Mouse (Mus musculus): Measurements from ENCODE around the gene Pex10. TPM values are rescaled to one million over a fixed set of nuclear protein-coding genes. Genes with fewer than 3 reads are reported as not detected.

Pex10 gene
- 5.6 and 7.7 TPM in 2 replicates for polyA plus RNA-seq (2014; fragmentation: Nextera tagmentation; extraction: Ambion mirVana)

GRCm38 (mm10) chr4:155066834-155067522, at the start of gene Pex10:
Pex10 (plus strand) TSS chr4:155067016.
- WGBS: under 1% methylated on average over 48 of the region's 48 CpGs
- Histone ChIP-seq H3K36me3 (ENCODE audit: control insufficient read depth, insufficient read depth, low read length) (peaks cover 40% of the 10 kb centered on the region), H3K27me3 (ENCODE audit: control insufficient read depth, insufficient read depth, low read length) (no peaks in the 10 kb centered on the region), H3K4me1 (ENCODE audit: control insufficient read depth in 2 of 2, insufficient read depth in 2 of 2, low read length in 2 of 2) (peaks cover 7 to 15% of the 10 kb centered on the region in 2 experiments; a peak in 3 of 4 replicates), H3K9me3 (ENCODE audit: control insufficient read depth, low read length) (no peaks in the 10 kb centered on the region), H3K27ac (replicated peaks in 1 of 2; ENCODE audit: control insufficient read depth in 1 of 2, insufficient read depth in 1 of 2, low read depth in 2 of 2, low read length in 2 of 2) (peak within 1 kb of the TSS; percentile 79 to 81), H3K4me3 (ENCODE audit: control insufficient read depth in 1 of 2, insufficient read depth in 1 of 2, low read depth in 1 of 2, low read length in 2 of 2) (peak within 1 kb of the TSS; percentile 76 to 92), H3K9ac (ENCODE audit: low read length) (peak within 1 kb of the TSS; percentile 90), H3K4me2 (ENCODE audit: low read length) (peak within 1 kb of the TSS; percentile 96)
- ATAC-seq (ENCODE audit: insufficient number of reproducible peaks, insufficient read depth, low FRiP score, low read depth): peak; percentile 93

- no peak overlapping the region for H3K27ac ChIP-seq (replicated peaks in 1 of 2; ENCODE audit: control insufficient read depth in 1 of 2, insufficient read depth in 1 of 2, low read depth in 2 of 2, low read length in 2 of 2)
- 60% methylated on average over 11 of the region's 11 CpGs for WGBS
- ATAC-seq (ENCODE audit: insufficient number of reproducible peaks, insufficient read depth, low FRiP score, low read depth): no peak
- H3K9ac ChIP-seq (ENCODE audit: low read length): no peak overlapping the region
- peaks cover 0 to 6% of the 10 kb centered on the region in 2 experiments; a peak in 2 of 4 replicates for H3K4me1 ChIP-seq (ENCODE audit: control insufficient read depth in 2 of 2, insufficient read depth in 2 of 2, low read length in 2 of 2)
- H3K9me3 ChIP-seq (ENCODE audit: control insufficient read depth, low read length): no peaks in the 10 kb centered on the region
- H3K4me2 ChIP-seq (ENCODE audit: low read length): no peak overlapping the region
- no peaks in the 10 kb centered on the region for H3K36me3 ChIP-seq (ENCODE audit: control insufficient read depth, insufficient read depth, low read length)
- no peak overlapping the region for H3K4me3 ChIP-seq (ENCODE audit: control insufficient read depth in 1 of 2, insufficient read depth in 1 of 2, low read depth in 1 of 2, low read length in 2 of 2)
- peaks cover 28% of the 10 kb centered on the region for H3K27me3 ChIP-seq (ENCODE audit: control insufficient read depth, insufficient read depth, low read length)
Measured at GRCm38 (mm10) chr4:155017253-155017878, 49.5 kb upstream of the Pex10 start.

GRCm38 (mm10) chr4:155018066-155018465, 48.8 kb upstream of the Pex10 start:
- Histone ChIP-seq H3K4me3 (ENCODE audit: control insufficient read depth in 1 of 2, insufficient read depth in 1 of 2, low read depth in 1 of 2, low read length in 2 of 2) (no peak overlapping the region), H3K9me3 (ENCODE audit: control insufficient read depth, low read length) (no peaks in the 10 kb centered on the region), H3K4me2 (ENCODE audit: low read length) (no peak overlapping the region), H3K36me3 (ENCODE audit: control insufficient read depth, insufficient read depth, low read length) (no peaks in the 10 kb centered on the region), H3K4me1 (ENCODE audit: control insufficient read depth in 2 of 2, insufficient read depth in 2 of 2, low read length in 2 of 2) (peaks cover 0 to 6% of the 10 kb centered on the region in 2 experiments; a peak in 2 of 4 replicates), H3K27me3 (ENCODE audit: control insufficient read depth, insufficient read depth, low read length) (peaks cover 27% of the 10 kb centered on the region), H3K27ac (replicated peaks in 1 of 2; ENCODE audit: control insufficient read depth in 1 of 2, insufficient read depth in 1 of 2, low read depth in 2 of 2, low read length in 2 of 2) (no peak overlapping the region), H3K9ac (ENCODE audit: low read length) (no peak overlapping the region)
- ATAC-seq (ENCODE audit: insufficient number of reproducible peaks, insufficient read depth, low FRiP score, low read depth): no peak
- 69% methylated on average over 7 of the region's 8 CpGs for WGBS

- no peak overlapping the region for H3K9ac ChIP-seq (ENCODE audit: low read length)
- no peak overlapping the region for H3K27ac ChIP-seq (replicated peaks in 1 of 2; ENCODE audit: control insufficient read depth in 1 of 2, insufficient read depth in 1 of 2, low read depth in 2 of 2, low read length in 2 of 2)
- peak overlapping the region; percentile 17; the same call in 1 of the 2 replicates for H3K4me2 ChIP-seq (ENCODE audit: low read length)
- H3K4me1 ChIP-seq (ENCODE audit: control insufficient read depth in 2 of 2, insufficient read depth in 2 of 2, low read length in 2 of 2): peaks cover 0 to 6% of the 10 kb centered on the region in 2 experiments; a peak in 2 of 4 replicates
- no peaks in the 10 kb centered on the region for H3K36me3 ChIP-seq (ENCODE audit: control insufficient read depth, insufficient read depth, low read length)
- peaks cover 24% of the 10 kb centered on the region for H3K27me3 ChIP-seq (ENCODE audit: control insufficient read depth, insufficient read depth, low read length)
- ATAC-seq (ENCODE audit: insufficient number of reproducible peaks, insufficient read depth, low FRiP score, low read depth): no peak
- no peaks in the 10 kb centered on the region for H3K9me3 ChIP-seq (ENCODE audit: control insufficient read depth, low read length)
- WGBS: 6% methylated on average over 15 of the region's 15 CpGs
- no peak overlapping the region for H3K4me3 ChIP-seq (ENCODE audit: control insufficient read depth in 1 of 2, insufficient read depth in 1 of 2, low read depth in 1 of 2, low read length in 2 of 2)
Measured at GRCm38 (mm10) chr4:155018601-155019335, 48.0 kb upstream of the Pex10 start.

- Histone ChIP-seq H3K36me3 (ENCODE audit: control insufficient read depth, insufficient read depth, low read length) (no peaks in the 10 kb centered on the region), H3K4me2 (ENCODE audit: low read length) (peak overlapping the region; percentile 17; the same call in 1 of the 2 replicates), H3K4me3 (ENCODE audit: control insufficient read depth in 1 of 2, insufficient read depth in 1 of 2, low read depth in 1 of 2, low read length in 2 of 2) (no peak overlapping the region), H3K9ac (ENCODE audit: low read length) (no peak overlapping the region), H3K27ac (replicated peaks in 1 of 2; ENCODE audit: control insufficient read depth in 1 of 2, insufficient read depth in 1 of 2, low read depth in 2 of 2, low read length in 2 of 2) (no peak overlapping the region), H3K4me1 (ENCODE audit: control insufficient read depth in 2 of 2, insufficient read depth in 2 of 2, low read length in 2 of 2) (peaks cover 0 to 6% of the 10 kb centered on the region in 2 experiments; a peak in 2 of 4 replicates), H3K9me3 (ENCODE audit: control insufficient read depth, low read length) (no peaks in the 10 kb centered on the region), H3K27me3 (ENCODE audit: control insufficient read depth, insufficient read depth, low read length) (peaks cover 19% of the 10 kb centered on the region)
- under 1% methylated on average over 10 of the region's 10 CpGs for WGBS
- no peak for ATAC-seq (ENCODE audit: insufficient number of reproducible peaks, insufficient read depth, low FRiP score, low read depth)
Measured at GRCm38 (mm10) chr4:155019336-155019847, 47.4 kb upstream of the Pex10 start.

- peaks cover 18% of the 10 kb centered on the region for H3K27me3 ChIP-seq (ENCODE audit: control insufficient read depth, insufficient read depth, low read length)
- no peak overlapping the region for H3K4me3 ChIP-seq (ENCODE audit: control insufficient read depth in 1 of 2, insufficient read depth in 1 of 2, low read depth in 1 of 2, low read length in 2 of 2)
- no peak overlapping the region for H3K9ac ChIP-seq (ENCODE audit: low read length)
- H3K4me2 ChIP-seq (ENCODE audit: low read length): no peak overlapping the region
- H3K9me3 ChIP-seq (ENCODE audit: control insufficient read depth, low read length): no peaks in the 10 kb centered on the region
- no peak for ATAC-seq (ENCODE audit: insufficient number of reproducible peaks, insufficient read depth, low FRiP score, low read depth)
- peaks cover 0 to 6% of the 10 kb centered on the region in 2 experiments; a peak in 2 of 4 replicates for H3K4me1 ChIP-seq (ENCODE audit: control insufficient read depth in 2 of 2, insufficient read depth in 2 of 2, low read length in 2 of 2)
- 57% methylated on average over 1 of the region's 1 CpGs for WGBS
- no peaks in the 10 kb centered on the region for H3K36me3 ChIP-seq (ENCODE audit: control insufficient read depth, insufficient read depth, low read length)
- H3K27ac ChIP-seq (replicated peaks in 1 of 2; ENCODE audit: control insufficient read depth in 1 of 2, insufficient read depth in 1 of 2, low read depth in 2 of 2, low read length in 2 of 2): no peak overlapping the region
Measured at GRCm38 (mm10) chr4:155020141-155020540, 46.7 kb upstream of the Pex10 start.

GRCm38 (mm10) chr4:155020813-155021212, 46.0 kb upstream of the Pex10 start:
- H3K27ac ChIP-seq (replicated peaks in 1 of 2; ENCODE audit: control insufficient read depth in 1 of 2, insufficient read depth in 1 of 2, low read depth in 2 of 2, low read length in 2 of 2): no peak overlapping the region
- H3K4me3 ChIP-seq (ENCODE audit: control insufficient read depth in 1 of 2, insufficient read depth in 1 of 2, low read depth in 1 of 2, low read length in 2 of 2): no peak overlapping the region
- peaks cover 18% of the 10 kb centered on the region for H3K27me3 ChIP-seq (ENCODE audit: control insufficient read depth, insufficient read depth, low read length)
- no peak overlapping the region for H3K9ac ChIP-seq (ENCODE audit: low read length)
- H3K4me2 ChIP-seq (ENCODE audit: low read length): no peak overlapping the region
- H3K4me1 ChIP-seq (ENCODE audit: control insufficient read depth in 2 of 2, insufficient read depth in 2 of 2, low read length in 2 of 2): peaks cover 0 to 6% of the 10 kb centered on the region in 2 experiments; a peak in 2 of 4 replicates
- no peaks in the 10 kb centered on the region for H3K36me3 ChIP-seq (ENCODE audit: control insufficient read depth, insufficient read depth, low read length)
- ATAC-seq (ENCODE audit: insufficient number of reproducible peaks, insufficient read depth, low FRiP score, low read depth): no peak
- H3K9me3 ChIP-seq (ENCODE audit: control insufficient read depth, low read length): no peaks in the 10 kb centered on the region
- WGBS: 65% methylated on average over 9 of the region's 9 CpGs

All from heart, embryonic 14.5 days (tissue).